Mouse (Mus musculus) erythroblast, embryonic 14.5 days (primary cell): ENCODE measurements around the gene Dedd2.

Experiments used
- GATA1 ChIP-seq: IDR thresholded peaks from 2 replicates; pipeline ENCODE4 v1.6.1; 2012; ENCODE audit warnings: low read length, inconsistent platforms, mixed read lengths
- TAL1 ChIP-seq: IDR thresholded peaks from 3 replicates; pipeline ENCODE4 v1.6.1; 2012; ENCODE audit warnings: low read length, inconsistent platforms, mixed read lengths

DNA sequence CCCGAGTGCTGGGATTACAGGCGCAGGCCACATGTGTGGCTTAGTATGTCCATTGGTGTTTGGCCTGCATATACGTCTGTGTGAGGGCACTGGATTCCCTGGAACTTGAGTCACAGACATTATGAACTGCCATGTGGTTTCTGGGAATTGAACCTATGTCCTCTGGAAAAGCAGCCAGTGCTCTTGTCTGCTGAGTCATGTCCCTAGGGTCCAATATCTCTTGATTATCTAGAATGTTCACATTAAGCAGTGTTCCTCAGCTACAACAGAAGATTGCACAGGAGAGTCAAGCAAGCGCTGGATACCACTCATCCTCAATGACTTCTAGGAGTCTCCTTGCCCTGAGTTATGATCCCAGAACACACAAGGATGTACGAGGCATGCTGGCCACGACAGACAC lies 36.3 kb downstream of the Dedd2 start:
- TF ChIP-seq TAL1 (no peak), GATA1 (no peak)
